Mouse (Mus musculus) MEL (cell line): ENCODE data around the gene Rnf130. TPM values are rescaled to one million over a fixed set of nuclear protein-coding genes. Genes with fewer than 3 reads are reported as not detected.

ENCODE experiments used
- DNase-seq: peaks from one replicate; pipeline ENCODE4 v3.0.0; 2011; ENCODE audit warnings: low read depth, low spot score
- H3K27ac ChIP-seq: 2 replicates; pipeline ENCODE4 v1.5.1; 2012; ENCODE audit warnings: low read depth, mild to moderate bottlenecking, control low read depth, low read length, moderate library complexity; ENCODE audit not compliant: control insufficient read depth
- H3K27me3 ChIP-seq, 2 experiments: fragments of 150-350 bp in 1 of 2; sonication (generic) in 1 of 2; 2 replicates each; pipeline ENCODE4 v1.6.1; 2012; ENCODE audit warnings: low read length in 2 of 2, mild to moderate bottlenecking in 2 of 2, improper control_type of control experiment in 1 of 2, moderate library complexity in 1 of 2; ENCODE audit not compliant: insufficient read depth in 2 of 2, control insufficient read depth in 1 of 2
- H3K36me3 ChIP-seq, 2 experiments: 2 replicates each; pipeline ENCODE4 v1.6.1; 2012 to 2014; ENCODE audit warnings: low read length in 2 of 2, improper control_type of control experiment in 1 of 2, inconsistent platforms in 1 of 2, mild to moderate bottlenecking in 1 of 2; ENCODE audit not compliant: insufficient read depth in 2 of 2, control insufficient read depth in 1 of 2
- H3K4me1 ChIP-seq, 2 experiments: fragments of 150-350 bp in 1 of 2; sonication (generic) in 1 of 2; 2 replicates each; pipeline ENCODE4 v1.6.1; 2012; ENCODE audit warnings: low read length in 2 of 2, improper control_type of control experiment in 1 of 2, mild to moderate bottlenecking in 1 of 2; ENCODE audit not compliant: insufficient read depth in 2 of 2, control insufficient read depth in 1 of 2
- H3K4me3 ChIP-seq, 2 experiments: fragments of 150-350 bp in 1 of 2; sonication (generic) in 1 of 2; 2 replicates each; pipeline ENCODE4 v1.5.1; 2012; ENCODE audit warnings: low read depth in 2 of 2, low read length in 2 of 2, mild to moderate bottlenecking in 2 of 2, moderate library complexity in 2 of 2, control low read depth in 1 of 2, improper control_type of control experiment in 1 of 2; ENCODE audit not compliant: control insufficient read depth in 1 of 2, insufficient read depth in 1 of 2
- H3K79me2 ChIP-seq: 2 replicates; pipeline ENCODE4 v1.6.1; 2012; ENCODE audit warnings: mild to moderate bottlenecking, low read length, moderate library complexity; ENCODE audit not compliant: control insufficient read depth, poor library complexity, insufficient read depth
- H3K9ac ChIP-seq: 2 replicates; pipeline ENCODE4 v1.6.1; 2012; ENCODE audit warnings: low read depth, mild to moderate bottlenecking, control low read depth, low read length, moderate library complexity; ENCODE audit not compliant: control insufficient read depth, poor library complexity, severe bottlenecking
- H3K9me3 ChIP-seq: fragments of 150-350 bp; sonication (generic); replicated peaks from 2 replicates; pipeline ENCODE4 v1.6.1; 2012; ENCODE audit warnings: mild to moderate bottlenecking, low read length, improper control_type of control experiment, moderate library complexity; ENCODE audit not compliant: insufficient read depth
- CHD1 ChIP-seq: IDR thresholded peaks from 2 replicates; pipeline ENCODE4 v1.6.1; 2012; ENCODE audit warnings: low read depth, mild to moderate bottlenecking, inconsistent platforms, low read length, improper control_type of control experiment
- CTCF ChIP-seq, 3 experiments: IDR thresholded peaks in 2 of 3; conservative IDR thresholded peaks in 1 of 3; 2 replicates each; pipeline ENCODE4 v1.5.1; 2011 to 2012; ENCODE audit warnings: low read length in 3 of 3, low read depth in 2 of 3, mild to moderate bottlenecking in 2 of 3, improper control_type of control experiment in 1 of 3, inconsistent platforms in 1 of 3, mixed read lengths in 1 of 3, moderate library complexity in 1 of 3; ENCODE audit not compliant: control insufficient read depth in 1 of 3, insufficient read depth in 1 of 3, poor library complexity in 1 of 3, severe bottlenecking in 1 of 3
- GABPA ChIP-seq: IDR thresholded peaks from 2 replicates; pipeline ENCODE4 v1.6.1; 2012; ENCODE audit warnings: low read depth, mild to moderate bottlenecking, inconsistent platforms, low read length, improper control_type of control experiment, moderate library complexity
- JUND ChIP-seq: IDR thresholded peaks from 2 replicates; pipeline ENCODE4 v1.6.1; 2011; ENCODE audit warnings: low read depth, mild to moderate bottlenecking, improper control_type of control experiment, low read length
- MAZ ChIP-seq: IDR thresholded peaks from 2 replicates; pipeline ENCODE4 v1.6.1; 2012; ENCODE audit warnings: low read depth, mild to moderate bottlenecking, inconsistent platforms, low read length, improper control_type of control experiment
- MEF2A ChIP-seq: IDR thresholded peaks from 2 replicates; pipeline ENCODE4 v1.6.1; 2014; ENCODE audit warnings: low read depth, mild to moderate bottlenecking, inconsistent platforms, low read length, improper control_type of control experiment; ENCODE audit not compliant: poor library complexity, insufficient replicate concordance, severe bottlenecking; ENCODE audit errors: extremely low read depth
- POLR2AphosphoS5 ChIP-seq: IDR thresholded peaks from 2 replicates; pipeline ENCODE4 v1.6.1; 2012; ENCODE audit warnings: low read depth, borderline replicate concordance, mild to moderate bottlenecking, inconsistent platforms, low read length, moderate library complexity, mixed read lengths
- SIN3A ChIP-seq: IDR thresholded peaks from 2 replicates; pipeline ENCODE4 v1.6.1; 2012; ENCODE audit warnings: low read length, improper control_type of control experiment, inconsistent platforms
- ZMIZ1 ChIP-seq: IDR thresholded peaks from 2 replicates; pipeline ENCODE4 v1.6.1; 2012; ENCODE audit warnings: low read depth, mild to moderate bottlenecking, inconsistent platforms, low read length, improper control_type of control experiment, moderate library complexity
- polyA plus RNA-seq, 2 experiments: library from polyadenylated mRNA; stranded (reverse) in 1 of 2; unstranded in 1 of 2; fragments of >175 nt in 1 of 2; fragments of >200 nt in 1 of 2; gene quantifications; 2 replicates each; pipeline versions ENCODE4 v1.2.1 to v1.2.4; 2012; ENCODE audit warnings: low replicate concordance in 2 of 2, low read depth in 1 of 2; ENCODE audit not compliant: insufficient read length in 2 of 2, insufficient read depth in 1 of 2, missing spikeins in 1 of 2
- total RNA-seq: library from RNA; depleted of rRNA; stranded (reverse); fragments of 300-350 nt; gene quantifications from 2 replicates; pipeline ENCODE4 v1.2.3, GENCODE M21; 2012

The Rnf130 gene
- total and polyA plus RNA-seq, 3 experiments, result 59.5 to 507 (median 78.2) TPM

- no peak overlapping the region for H3K27ac ChIP-seq
- H3K36me3 ChIP-seq, result peaks cover 0 to 13% of the 10 kb centered on the region in 2 experiments; a peak in 2 of 4 replicates
- H3K4me3 ChIP-seq, result no peak overlapping the region
- H3K9me3 ChIP-seq, result no peaks in the 10 kb centered on the region
- H3K79me2 ChIP-seq, result no peaks in the 10 kb centered on the region
- no peak for DNase-seq
- no peaks in the 10 kb centered on the region for H3K27me3 ChIP-seq
- no peaks in the 10 kb centered on the region; a peak in 1 of 4 replicates for H3K4me1 ChIP-seq
- no peak for TF ChIP-seq POLR2AphosphoS5
- TF ChIP-seq SIN3A, result no peak
- TF ChIP-seq MEF2A, result no peak
- no peak overlapping the region for H3K9ac ChIP-seq
Measured at GRCm38 (mm10) chr11:50139571-50139970, 114.4 kb downstream of the Rnf130 start.

GRCm38 (mm10) chr11:50145529-50145928, 120.4 kb downstream of the Rnf130 start:
- Histone ChIP-seq H3K36me3 (peaks cover 0 to 15% of the 10 kb centered on the region in 2 experiments; a peak in 2 of 4 replicates), H3K4me1 (no peaks in the 10 kb centered on the region), H3K27ac (no peak overlapping the region), H3K4me3 (no peak overlapping the region), H3K9me3 (no peaks in the 10 kb centered on the region), H3K79me2 (no peaks in the 10 kb centered on the region), H3K27me3 (no peaks in the 10 kb centered on the region), H3K9ac (no peak overlapping the region)
- TF ChIP-seq MAZ, result no peak
- no peak for TF ChIP-seq GABPA
- TF ChIP-seq CHD1, result no peak
- no peak for TF ChIP-seq CTCF (IDR thresholded peaks at IDR 0.05 in 2 of 3, conservative IDR thresholded peaks at IDR 0.05 in 1 of 3; ENCODE audit: control insufficient read depth in 1 of 3, insufficient read depth in 1 of 3, low read depth in 2 of 3, low read length in 3 of 3, poor library complexity in 1 of 3, severe bottlenecking in 1 of 3)
- DNase-seq, result no peak

GRCm38 (mm10) chr11:50146121-50146520, 121.0 kb downstream of the Rnf130 start:
- no peak for DNase-seq
- TF ChIP-seq ZMIZ1, result no peak
- TF ChIP-seq JUND, result no peak
- H3K36me3 ChIP-seq, result peaks cover 0 to 13% of the 10 kb centered on the region in 2 experiments; a peak in 2 of 4 replicates
- H3K4me1 ChIP-seq, result no peaks in the 10 kb centered on the region
- H3K27ac ChIP-seq, result no peak overlapping the region
- H3K9ac ChIP-seq, result no peak overlapping the region
- no peak overlapping the region for H3K4me3 ChIP-seq
- no peaks in the 10 kb centered on the region for H3K79me2 ChIP-seq
- no peaks in the 10 kb centered on the region for H3K9me3 ChIP-seq
- H3K27me3 ChIP-seq, result no peaks in the 10 kb centered on the region
